Mouse (Mus musculus) ZHBTc4 (cell line): ENCODE data around the gene Crygs.

Experiments
- DNase-seq: peaks from one replicate; pipeline ENCODE4 v3.0.0-alpha.2; 2011; ENCODE audit warnings: low read depth, low spot score

Gene Crygs

DNA sequence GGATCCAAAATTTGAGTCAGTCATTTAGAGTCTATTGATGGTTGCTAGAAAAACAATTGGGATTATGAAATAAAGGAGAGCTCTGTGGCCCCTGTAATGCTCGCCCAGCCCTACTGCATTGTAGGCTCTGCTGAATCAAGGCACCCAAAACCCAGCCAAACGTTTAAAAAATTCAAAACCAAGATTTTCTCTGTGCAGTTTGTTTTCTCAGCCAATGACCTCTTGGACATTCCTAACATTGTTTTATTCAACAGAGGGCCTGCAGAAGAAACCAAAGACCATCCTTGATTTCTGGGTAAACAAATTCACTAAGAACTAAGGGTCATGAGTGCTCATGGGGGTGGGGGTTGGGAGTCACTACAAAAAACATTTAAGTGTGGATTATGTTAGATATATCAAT, at the start of gene Crygs:
Gene Crygs (minus strand): TSS at position 101 of the 400 bp plus-strand sequence.
- no peak for DNase-seq

DNA sequence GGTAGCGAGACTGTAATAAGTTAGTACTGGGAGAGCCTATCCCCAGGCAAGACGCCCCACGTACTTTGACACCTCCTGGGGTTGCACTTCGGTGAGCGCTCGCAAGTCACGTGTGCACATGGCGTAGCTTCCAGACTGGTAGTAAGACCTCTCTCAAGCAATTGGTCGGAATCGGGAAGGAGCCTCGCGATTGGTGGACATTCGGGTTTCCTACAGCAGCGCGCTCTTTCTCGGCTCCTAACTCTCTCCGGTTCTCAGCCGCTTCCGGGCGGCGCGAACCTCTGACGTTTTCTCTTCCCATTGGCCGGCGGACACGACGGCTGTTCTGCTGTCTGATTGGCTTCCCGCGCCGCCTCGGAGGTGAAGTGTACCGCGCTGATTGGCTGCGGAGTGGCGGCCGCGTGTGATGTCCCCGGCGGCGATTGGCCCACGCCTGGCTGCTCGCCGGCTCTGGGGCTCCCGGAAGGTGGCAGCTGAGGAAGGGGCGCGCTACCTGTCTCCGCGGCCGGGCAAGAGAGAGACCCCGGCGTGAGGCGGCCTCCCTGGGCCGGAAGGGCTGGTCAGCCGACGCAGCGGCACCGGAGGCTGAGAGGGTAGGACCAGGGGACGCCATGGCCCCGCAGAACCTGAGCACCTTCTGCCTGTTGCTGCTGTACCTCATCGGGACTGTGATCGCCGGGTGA, 46.2 kb upstream of the Crygs start, which contains the start of the genes Tbccd1 and Dnajb11:
Gene Tbccd1 (minus strand): TSS at position 239 of the 683 bp plus-strand sequence.
Gene Dnajb11 (plus strand): TSS at position 415 of the 683 bp plus-strand sequence.
- peak; percentile 100 for DNase-seq

DNA sequence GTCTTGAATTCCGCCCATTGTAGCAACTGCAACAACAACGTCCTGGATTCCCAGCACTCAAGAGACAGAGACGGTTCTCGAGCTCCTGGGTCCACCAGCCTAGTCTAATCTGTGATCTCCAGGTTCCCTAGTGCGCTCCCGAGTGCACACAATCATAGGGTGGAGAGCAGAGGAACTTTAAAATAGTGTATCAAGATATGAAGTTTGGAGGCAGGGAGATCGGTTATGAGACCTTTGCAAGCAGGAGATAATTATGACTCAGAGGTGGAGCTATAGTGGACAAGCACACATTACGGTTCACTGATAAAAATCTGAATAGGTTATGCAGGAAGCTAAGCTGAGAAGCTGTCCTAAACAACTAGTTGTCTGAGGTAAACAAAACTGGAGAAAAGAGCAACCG, 45.4 kb upstream of the Crygs start:
- DNase-seq = no peak

DNA sequence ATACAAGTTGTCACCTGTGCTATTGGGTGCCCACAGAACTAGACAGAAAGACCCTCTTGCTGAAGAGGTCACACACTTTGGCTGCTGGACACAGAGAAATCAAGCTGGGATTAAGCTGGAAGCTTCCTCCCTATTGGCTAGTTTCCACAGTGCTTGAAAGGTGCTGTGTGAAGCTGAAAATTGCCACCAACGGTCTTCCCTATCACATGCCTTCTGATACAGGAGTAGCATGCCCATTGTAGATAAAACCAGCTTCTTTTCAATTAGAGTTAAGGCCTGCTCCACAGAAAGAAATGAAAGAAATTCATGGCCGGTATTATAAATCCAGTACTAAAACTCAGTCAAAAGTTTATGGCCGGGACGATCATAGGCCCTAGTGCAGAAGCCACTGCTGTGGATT, 41.3 kb upstream of the Crygs start:
- no peak for DNase-seq

DNA sequence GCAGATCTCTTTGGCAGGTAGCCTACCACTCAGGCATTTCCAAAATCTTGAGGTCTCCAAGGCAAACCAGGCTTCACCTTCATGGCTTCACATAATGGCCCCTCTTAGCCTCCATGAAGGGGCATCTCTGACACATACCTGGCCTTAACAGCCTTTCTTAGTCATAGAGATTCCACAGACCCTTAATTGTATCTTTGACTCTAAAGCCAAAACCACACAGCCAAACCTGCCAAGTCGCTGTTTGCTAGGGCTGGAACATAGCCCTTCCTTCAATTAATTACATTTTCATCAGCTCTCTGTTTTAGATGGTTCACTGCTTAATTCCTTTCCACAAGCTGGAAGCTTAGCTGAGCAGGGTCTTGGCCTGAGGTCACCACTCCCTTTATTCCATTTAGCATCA, 37.0 kb upstream of the Crygs start:
- no peak for DNase-seq

DNA sequence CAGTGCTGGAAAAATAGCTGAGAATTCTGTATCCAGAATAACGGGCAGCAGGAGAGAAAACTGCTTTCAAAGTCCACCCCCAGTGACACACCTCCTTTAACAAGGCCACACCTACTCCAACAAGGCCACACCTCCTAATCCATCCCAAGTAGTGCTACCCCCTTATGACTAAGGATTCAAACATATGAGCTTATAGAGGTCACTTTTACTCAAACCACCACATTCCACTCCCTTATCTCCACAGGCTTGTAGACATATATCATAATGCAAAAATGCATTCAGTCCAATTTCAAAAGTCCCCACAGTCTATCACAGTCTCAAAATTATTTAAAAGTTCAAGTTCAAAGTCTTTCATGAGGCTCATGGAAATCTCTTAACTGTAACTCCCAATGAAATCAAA, 36.3 kb upstream of the Crygs start:
- DNase-seq = no peak

DNA sequence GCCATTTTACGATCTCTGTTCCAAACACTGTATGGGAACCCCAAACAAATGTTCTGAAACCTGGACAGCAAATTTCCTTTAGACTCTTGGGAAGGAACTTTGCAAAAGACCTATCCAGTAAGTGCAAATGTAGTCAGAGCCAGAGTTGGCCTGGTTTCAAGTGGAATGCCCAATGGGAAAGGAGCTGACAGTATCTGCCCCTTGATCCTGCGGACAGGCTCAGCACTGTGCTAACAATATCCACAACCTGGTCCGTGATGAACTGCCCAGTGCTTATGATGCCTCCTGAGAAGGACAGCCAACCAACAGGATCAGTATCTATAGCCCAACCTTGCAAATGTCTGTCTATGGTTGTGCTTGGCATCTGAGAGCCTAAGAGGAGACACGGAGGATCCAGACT, 34.1 kb upstream of the Crygs start:
- no peak for DNase-seq

DNA sequence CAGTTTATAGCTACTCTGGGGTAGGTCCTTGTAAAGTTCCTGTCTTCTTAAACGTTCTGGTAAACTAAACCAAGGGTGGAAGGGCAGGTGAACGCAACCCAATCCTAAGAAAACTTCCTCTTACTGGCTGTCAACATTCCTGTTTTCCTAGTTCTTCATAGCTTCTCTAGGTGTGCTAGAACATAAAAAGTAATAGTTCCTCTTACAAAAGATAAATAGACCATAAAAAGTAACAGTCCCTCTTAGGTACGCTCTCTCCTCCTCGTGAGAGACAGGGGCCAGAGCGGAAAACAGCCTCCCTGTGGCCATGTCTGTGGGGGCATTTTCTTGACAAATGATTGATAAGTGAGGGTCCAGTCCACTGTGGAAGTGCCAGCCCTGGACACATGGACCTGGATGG, 33.5 kb upstream of the Crygs start:
- DNase-seq = no peak

DNA sequence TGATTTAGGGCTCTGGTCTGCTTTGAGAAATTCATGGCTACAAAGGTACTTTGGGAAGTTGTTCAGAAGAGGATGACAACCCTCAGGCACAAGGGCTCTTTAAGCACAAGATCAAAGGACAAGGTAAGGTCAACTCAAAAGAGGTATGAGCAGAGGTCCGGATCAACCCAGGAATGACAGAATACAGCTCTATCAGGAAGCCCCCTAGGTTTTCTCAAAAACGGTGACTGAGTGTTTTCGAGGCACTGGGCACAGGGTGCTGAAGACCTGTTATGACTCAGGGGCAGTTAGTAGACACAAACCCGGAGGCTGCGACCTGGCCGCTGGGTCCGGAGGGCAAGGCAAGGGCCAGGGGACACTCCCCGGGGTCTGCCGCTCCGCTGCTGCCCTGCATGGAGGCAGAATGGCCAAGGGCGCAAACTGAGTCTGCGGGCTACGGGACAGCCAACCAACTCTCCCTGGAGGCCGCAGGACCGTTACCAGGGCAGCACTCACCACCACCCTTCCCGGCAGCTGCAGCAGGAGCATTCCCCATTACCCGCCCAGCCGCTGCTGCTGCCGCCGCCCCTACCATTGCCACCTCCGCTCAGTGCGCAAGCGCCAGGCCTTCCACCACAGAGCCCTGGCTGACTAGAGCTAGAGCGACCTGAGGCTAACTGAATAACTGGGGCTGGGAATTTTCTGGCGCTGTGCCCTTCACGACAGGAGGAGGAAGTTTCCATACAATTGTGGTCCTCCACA, 32.9 kb upstream of the Crygs start:
- peak; percentile 91 for DNase-seq

DNA sequence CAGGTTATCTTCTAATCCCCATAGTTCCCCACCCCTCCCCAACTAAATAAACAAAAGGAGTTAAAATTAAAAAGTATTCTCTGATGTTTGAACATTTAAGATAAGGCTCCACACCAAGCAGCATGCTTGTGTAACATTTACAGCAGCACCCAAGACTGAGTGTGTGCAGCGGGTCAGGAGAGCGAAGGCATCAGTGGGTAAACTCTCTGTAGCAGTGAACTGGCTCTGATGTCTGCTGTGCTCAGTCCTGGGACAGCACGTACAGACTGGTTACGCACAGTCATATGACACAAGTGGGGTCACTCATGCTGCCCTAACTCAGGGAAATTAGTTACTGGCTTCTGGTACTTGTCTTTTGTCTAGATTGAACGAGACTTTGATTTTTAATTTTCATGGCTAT, 31.5 kb upstream of the Crygs start:
- no peak for DNase-seq

DNA sequence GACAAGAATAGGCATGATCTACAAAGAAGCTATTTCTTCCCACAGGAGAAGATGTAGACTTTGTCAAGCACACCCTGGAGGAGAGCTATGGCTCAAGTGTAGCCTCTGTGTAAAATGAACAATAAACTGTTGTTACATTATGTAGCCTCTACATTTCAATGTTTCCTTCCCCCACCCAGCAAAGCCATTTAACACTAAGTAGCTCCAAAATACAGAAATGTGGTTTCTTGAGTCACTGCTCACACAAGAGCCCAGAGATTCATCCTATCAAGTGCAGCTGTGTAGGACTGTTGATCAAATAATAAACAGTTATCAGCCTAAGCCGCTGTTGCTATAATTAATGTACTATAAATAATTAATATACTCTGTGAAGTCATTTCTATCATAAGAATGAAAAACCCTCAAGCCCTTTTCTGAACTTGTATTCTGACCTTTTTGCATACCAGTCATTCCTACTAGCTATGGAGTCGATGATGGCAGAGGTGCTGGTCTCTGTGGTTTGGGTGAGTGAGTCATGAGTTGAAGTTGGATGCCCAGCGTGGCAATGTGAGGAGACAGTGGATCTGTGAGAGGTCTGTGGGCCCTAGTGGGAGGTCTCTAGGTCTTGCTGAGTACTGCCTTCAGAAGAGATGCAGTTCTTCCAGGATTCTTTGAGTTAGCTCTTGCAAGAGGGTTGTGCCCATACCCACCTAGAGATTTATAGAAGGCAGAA, 27.9 kb upstream of the Crygs start:
- no peak for DNase-seq

DNA sequence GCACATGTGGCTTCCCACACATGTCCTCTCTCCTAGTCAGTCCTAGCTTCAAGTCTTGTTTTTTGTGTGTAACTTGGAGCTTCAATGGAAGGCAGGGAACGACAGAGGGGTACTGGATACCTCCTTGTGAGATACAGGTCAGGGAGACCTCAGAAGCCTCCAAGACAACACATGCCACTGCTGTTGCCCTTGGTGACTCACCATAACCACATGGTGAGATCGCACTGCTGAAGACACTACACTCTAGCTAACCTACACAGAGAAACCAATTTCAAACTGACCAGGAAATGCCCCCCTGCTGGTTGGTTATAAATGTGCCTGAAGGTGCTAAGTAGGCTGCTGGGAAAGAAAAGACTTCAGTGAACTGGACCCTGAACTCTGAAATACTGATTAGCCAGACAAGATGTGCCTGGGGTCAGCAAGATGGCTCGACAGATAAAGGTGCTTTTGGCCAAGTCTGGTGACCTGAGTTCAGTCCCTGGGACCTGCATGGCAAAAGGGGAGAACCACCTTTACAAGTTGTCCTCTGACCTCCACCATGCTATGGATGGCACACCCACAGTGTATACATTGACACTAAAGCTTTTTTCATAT, 21.7 kb upstream of the Crygs start:
- DNase-seq = peak; percentile 6

DNA sequence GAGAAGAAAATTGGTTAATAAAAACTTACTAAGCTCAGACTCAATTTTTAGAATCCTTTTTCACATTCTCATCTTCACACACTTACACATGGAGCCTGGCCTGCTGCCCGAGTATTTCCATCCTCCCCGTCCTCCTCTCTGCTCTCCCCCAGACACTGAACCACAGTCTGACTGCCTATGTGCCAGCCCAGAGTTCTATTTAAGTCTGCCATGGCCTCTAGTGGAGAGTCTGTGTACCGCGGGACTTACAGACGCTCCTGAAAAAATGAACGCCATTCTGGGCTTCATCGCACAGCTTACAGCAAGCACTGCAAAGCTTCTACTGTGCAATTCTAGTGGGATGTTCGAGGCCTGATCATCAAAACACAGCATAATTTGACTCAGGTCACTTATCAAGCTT, 9.4 kb upstream of the Crygs start:
- peak; percentile 57 for DNase-seq

DNA sequence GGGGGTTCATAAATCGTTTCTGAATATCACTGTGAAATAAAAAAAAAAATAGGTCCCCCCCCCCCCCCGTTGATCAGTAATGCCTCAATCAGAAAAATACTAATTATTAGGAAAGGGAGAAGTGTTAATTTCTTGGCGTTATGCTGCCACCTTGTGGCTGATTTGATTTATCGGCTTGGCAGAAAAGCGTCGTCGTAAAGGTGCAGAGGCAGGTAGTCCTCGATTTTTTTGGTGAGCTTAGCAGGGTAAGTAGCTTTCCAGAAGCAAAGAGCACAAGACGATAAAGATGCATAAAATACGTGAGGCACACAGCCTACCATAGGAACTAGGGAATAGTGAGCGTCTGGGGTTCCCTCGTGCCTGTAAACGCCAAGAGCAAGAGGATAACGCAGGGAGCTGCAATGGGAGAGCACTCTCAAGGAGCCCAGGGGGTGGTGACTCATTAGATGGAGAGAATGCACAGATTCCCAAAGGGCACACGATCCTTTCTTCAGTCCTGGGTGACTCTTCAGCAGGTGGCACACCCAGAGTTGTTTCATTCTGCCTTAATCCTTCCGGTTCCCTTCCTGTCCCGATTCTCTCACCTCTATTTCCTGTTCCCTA, 3.8 kb downstream of the Crygs start:
- DNase-seq = peak; percentile 63

DNA sequence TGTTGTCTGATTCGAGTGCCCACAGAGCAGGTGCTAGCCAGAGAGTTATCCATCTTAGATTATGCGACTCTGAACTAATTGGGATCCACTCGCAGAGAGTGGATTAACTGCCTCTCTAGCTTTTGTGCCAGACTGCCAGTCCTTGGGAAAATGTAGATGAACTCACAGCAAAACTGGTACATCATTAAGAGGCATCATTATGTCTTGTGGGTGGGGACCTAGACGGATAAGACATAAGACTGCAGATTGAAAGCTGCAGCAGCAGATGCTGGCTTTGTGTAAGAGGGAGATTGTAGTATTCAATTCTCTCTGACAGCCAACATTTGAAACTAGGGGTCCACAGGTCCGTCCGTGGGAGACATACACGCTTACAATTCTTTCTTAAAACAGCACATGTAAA, 8.6 kb downstream of the Crygs start:
- no peak for DNase-seq

DNA sequence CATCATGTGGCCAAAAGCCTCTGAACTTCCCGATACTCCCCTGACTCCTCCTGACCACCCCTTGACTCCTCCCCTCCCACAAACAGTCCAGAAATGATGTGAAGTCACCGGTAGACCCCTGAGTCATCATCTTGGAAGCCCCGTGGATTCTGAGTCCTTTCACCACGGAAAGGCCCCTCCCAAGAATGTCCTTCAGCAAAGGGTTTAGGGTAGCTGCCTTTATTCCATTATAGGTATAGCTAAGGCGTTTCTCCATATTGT, 10.6 kb downstream of the Crygs start:
- peak; percentile 56 for DNase-seq

DNA sequence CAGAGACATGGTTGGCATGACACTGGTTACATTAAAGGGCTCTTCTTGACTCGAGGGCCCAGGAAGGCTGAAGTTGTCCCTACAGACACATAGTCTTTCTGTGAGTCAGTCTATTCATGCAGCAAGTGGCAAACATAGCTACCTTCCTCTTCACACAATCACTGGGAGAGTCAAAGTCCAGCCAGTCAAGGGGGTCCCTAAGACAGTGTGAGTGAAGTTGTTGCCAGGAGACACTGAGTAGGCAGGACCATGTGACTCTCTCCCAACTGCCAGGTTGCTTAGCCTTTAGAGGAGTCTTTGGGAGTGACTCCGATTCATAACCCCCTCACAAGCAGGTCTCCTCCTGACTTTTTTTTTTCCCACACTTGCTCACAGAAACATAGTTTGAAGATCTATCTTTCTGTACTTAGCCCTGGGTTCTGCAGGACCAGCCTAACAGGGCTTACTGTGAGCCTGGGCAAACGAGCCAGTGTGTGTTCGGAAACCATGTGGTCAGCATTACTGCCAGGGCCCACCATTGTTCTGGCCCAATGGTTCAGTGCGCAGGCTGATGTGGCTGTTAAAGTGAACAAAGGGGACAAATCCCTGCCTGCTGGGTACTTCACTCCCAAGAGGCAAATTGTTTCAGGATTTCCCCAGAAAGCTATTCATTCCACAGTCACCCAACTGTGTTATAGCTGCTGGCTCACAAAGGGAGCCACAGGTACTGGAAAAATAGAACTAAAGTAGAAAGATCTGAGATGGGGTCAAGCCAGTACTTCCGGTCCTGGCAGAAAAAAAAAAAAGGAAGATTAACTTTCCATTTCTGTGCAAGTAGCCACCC, 11.1 kb downstream of the Crygs start:
- DNase-seq = peak; percentile 85

DNA sequence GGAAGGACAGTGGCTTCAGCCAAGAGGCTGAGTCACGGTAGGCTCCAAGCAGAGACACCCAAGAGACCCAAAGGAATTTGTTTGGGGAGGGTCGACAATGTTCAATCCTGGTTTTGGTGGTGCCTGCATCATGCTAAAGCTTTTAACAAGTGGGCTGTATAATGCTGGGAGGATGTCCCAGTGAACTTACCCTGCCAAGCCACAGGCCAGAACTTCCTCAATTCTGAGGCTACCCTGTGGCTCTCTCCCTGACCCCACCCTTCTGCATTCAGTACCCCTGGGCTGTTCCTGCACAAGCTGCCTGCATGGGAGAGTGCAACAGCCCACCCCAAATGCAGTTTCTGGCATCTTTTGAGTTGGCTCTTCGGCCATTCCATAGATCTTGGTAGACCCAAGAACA, 12.9 kb downstream of the Crygs start:
- no peak for DNase-seq

DNA sequence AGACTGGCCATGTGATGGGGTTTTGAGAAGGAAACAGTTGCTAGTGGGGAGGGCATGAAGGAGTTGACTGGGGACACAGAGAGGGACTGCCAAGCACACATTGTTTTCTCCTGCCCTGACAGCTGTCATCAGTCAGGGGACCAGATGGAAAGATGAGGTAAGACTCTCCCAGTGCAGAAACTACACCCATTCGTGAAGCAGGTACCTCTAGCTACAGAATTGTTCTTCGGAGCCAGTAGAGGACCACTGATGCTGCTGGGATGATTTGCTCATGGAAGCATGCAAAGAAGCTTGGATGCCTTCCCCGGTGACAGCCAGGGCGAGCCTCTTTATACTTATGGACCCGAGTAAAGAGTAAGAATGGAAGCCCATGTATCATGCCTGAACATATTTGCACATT, 13.9 kb downstream of the Crygs start:
- no peak for DNase-seq

DNA sequence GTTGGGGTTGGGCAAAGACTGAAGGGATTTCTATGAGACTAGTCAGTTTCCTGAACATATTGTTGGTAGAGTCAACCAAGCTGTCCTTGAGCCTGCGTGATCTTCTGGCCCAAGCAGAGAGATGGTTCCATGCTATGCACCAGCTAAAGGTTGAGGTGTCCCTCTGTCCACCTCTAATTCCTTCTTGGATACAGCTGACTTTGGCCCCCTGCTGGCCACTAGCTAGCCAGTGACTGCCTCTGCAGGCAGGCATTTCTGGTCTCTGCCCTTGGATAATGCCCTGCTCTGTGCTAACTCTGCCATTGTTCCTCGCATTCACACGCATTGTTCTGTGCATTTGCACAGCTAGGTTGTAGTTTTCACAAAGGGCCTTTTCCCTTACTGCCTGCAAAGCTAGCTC, 15.9 kb downstream of the Crygs start:
- peak; percentile 23 for DNase-seq

DNA sequence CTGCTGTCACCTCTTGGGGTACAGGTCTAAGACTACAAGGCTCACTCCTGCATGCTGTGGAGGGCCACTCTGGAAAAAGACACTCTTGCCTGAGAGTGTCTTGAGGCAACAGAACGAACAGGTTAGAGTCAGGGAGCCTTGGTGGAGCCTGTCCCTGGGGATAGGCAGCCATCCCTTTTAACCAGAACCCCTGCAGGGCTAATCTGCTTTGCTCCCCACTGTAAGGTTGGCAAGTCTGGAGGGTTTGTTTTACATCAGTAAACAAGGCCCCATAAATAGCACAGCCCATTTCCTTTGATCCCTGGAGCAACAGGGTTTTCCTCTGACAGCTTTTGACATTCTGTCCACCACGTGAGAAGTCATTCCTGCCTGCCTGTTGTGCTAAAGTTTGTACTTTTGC, 20.1 kb downstream of the Crygs start:
- peak; percentile 18 for DNase-seq
